Mouse (Mus musculus) midbrain, embryonic 10.5 days (tissue): Measurements from ENCODE around the gene Ice2. TPM values are rescaled to one million over a fixed set of nuclear protein-coding genes. Genes with fewer than 3 reads are reported as not detected.
A peak's percentile ranks its signal among the peaks of the same experiment; 100 is the strongest.

Experiments
- DNase-seq: peaks from one replicate; pipeline ENCODE4 v3.0.0-alpha.2; 2017; ENCODE audit warnings: low spot score
- H3K27ac ChIP-seq: fragments of 300-500 bp; sonication (generic); replicated peaks from 2 replicates; pipeline ENCODE4 v1.5.1; 2016; ENCODE audit warnings: mild to moderate bottlenecking
- H3K27me3 ChIP-seq: fragments of 300-500 bp; sonication (generic); 2 replicates; pipeline ENCODE4 v1.6.1; 2016; ENCODE audit warnings: low read depth, mild to moderate bottlenecking; ENCODE audit not compliant: poor library complexity, severe bottlenecking
- H3K36me3 ChIP-seq: fragments of 300-500 bp; sonication (generic); 2 replicates; pipeline ENCODE4 v1.6.1; 2016; ENCODE audit warnings: mild to moderate bottlenecking, moderate library complexity
- H3K4me1 ChIP-seq: fragments of 300-500 bp; sonication (generic); 2 replicates; pipeline ENCODE4 v1.6.1; 2016
- H3K4me3 ChIP-seq: fragments of 300-500 bp; sonication (generic); 2 replicates; pipeline ENCODE4 v1.5.1; 2016; ENCODE audit warnings: mild to moderate bottlenecking, moderate library complexity
- H3K9me3 ChIP-seq: fragments of 300-500 bp; sonication (generic); replicated peaks from 2 replicates; pipeline ENCODE4 v1.6.1; 2016; ENCODE audit warnings: mild to moderate bottlenecking
- WGBS: fragments of 180-500 bp; shearing (Covaris S2); methylation state at CpG from one replicate; pipeline ENCODE4 v1.1.7; 2016; 5-methylcytosine and 5-hydroxymethylcytosine counted together
- polyA plus RNA-seq: library from polyadenylated mRNA; unstranded; fragments of >200 nt; fragmentation: Nextera tagmentation; extraction: Ambion mirVana; gene quantifications from 2 replicates; pipeline ENCODE4 v1.2.1, GENCODE M21; 2016

Gene Ice2
- polyA plus RNA-seq, result 21.9 and 23.2 TPM in 2 replicates

DNA sequence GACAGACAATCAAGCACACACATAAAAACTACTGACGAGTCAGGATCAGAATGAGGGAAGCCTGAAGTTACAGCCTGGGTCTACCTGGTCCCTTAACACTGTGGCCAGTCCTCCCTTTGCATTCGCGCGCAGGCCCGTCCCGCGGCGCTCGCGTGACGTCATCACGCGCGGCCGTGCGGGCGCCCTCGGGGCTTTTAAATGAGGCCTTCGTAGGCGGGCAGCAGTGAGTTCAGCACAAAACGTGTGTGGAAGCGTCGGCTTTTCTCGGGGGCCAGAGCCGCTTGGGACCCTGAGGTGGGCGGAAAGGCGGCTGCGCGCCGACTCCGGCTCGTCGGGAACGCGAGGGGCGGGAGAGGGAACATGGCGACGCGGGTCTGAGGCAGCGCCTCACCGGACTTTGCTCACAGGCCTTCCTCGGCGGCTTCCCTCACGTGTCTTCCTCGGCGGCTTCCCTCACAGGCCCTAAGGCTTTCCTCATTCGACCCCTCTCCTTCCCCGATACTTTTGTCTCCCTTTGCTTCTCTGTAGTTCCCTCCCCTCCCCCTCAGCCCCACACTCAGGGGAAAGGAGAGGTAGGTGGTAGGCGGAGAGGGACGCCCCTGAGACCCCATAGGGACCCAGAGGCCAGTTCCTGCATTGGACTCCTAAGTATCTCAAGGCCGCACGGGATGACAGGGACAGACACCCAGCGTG lies at the start of gene Ice2:
Ice2 (plus strand) TSS at position 147 of the 693 bp plus-strand sequence.
- DNase-seq, result peak; percentile 80
- Histone ChIP-seq H3K9me3 (no peaks in the 10 kb centered on the region), H3K27ac (peak within 1 kb of the TSS; percentile 99), H3K4me3 (peak within 1 kb of the TSS; percentile 85), H3K36me3 (peaks cover 3% of the 10 kb centered on the region; the same call in 1 of the 2 replicates), H3K4me1 (peaks cover 17% of the 10 kb centered on the region), H3K27me3 (no peaks in the 10 kb centered on the region)
- WGBS, result under 1% methylated on average over 53 of the region's 53 CpGs

DNA sequence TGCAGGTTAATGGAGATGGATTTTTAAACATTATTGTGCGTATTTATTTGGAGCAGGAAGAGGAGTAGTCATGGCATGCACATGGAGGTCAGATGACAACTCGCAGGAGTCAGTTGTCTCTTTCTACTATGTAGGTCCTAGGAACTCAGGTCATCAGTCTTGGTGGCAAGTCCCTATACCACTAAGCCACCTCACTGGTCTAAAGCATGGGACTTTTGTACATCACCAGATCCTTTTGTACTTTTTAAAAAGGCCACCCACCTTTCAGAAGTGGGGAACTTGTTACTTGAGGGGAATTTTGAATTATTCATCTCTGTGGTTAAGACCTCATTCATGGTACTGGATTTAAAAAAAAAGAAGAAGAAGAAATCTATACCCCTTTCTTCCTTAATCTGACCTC lies 48.2 kb upstream of the Ice2 start:
- Histone ChIP-seq H3K36me3 (no peaks in the 10 kb centered on the region), H3K27ac (no peak overlapping the region), H3K27me3 (no peaks in the 10 kb centered on the region), H3K4me3 (no peak overlapping the region), H3K9me3 (no peaks in the 10 kb centered on the region), H3K4me1 (0 out of 2 replicates have a peak, but pooled peaks cover 5% of the 10 kb centered on the region)
- WGBS, result 91% methylated on average over 2 of the region's 2 CpGs
- no peak for DNase-seq

DNA sequence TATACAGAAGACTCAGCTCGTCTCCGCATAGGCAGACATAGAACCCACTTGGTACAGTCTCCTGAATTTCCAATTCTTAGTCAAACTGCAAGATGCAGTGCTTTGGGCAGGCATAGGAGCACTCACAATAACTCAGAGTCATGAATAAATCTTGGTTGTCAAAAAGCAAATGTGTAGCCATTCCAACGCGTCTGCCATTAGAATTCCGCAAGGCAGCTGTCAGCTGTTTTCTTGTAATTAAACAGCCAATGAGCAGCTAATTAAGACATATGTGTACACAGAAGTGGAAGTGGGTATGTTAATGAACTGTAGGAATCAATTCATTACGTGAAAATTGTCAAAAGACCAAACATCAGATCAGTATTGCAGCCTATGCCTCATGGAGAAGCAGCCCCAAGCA lies 43.5 kb upstream of the Ice2 start:
- DNase-seq, result no peak
- Histone ChIP-seq H3K36me3 (no peaks in the 10 kb centered on the region), H3K4me1 (peaks cover 9% of the 10 kb centered on the region), H3K9me3 (no peaks in the 10 kb centered on the region), H3K27ac (no peak overlapping the region), H3K27me3 (no peaks in the 10 kb centered on the region), H3K4me3 (no peak overlapping the region)
- WGBS, result 93% methylated on average over 6 of the region's 6 CpGs

DNA sequence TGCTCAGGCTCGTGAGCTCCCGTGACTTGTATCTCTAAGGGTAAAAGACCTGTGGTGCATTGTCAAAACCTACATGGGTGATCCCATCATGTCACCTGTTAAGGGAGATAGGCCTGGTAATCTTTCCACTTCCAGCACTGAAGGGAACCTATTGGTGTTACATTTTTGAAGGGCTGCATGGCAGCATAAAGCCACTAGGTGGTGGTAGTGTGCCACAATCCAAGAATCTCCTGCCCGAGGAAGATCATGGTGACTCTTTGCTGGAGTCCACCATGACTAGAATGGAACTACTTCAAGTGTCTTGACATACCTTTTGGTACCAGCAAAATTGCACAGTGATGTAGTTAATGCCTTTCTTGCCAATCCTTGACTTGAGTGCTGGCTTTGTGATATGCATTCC lies 39.9 kb upstream of the Ice2 start:
- H3K27ac ChIP-seq, result no peak overlapping the region
- H3K9me3 ChIP-seq, result no peaks in the 10 kb centered on the region
- DNase-seq, result peak; percentile 60
- no peaks in the 10 kb centered on the region for H3K27me3 ChIP-seq
- peaks cover 9% of the 10 kb centered on the region for H3K4me1 ChIP-seq
- H3K36me3 ChIP-seq, result no peaks in the 10 kb centered on the region
- 35% methylated on average over 3 of the region's 3 CpGs for WGBS
- H3K4me3 ChIP-seq, result no peak overlapping the region

DNA sequence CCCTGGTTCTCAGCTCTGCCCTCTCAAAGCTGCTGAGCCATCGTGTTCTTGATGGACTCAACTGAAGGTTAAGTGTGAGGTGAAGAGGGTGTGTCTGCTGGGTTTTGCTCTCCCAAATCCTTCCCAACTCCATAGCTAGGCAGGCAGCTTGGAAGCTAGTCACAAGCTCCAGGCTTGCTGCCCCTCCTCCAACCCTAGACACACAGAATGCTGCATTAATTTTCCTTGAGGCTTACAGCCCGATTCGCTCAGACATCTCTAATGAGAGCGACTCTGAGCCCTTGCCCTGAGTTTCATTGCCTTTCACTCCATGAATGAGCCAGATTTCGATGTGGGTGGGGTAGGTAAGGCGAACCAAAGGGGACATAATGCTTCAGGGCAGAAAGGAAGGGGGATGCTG lies 38.9 kb upstream of the Ice2 start:
- Histone ChIP-seq H3K27ac (peak overlapping the region; percentile 23; the same call in 1 of the 2 replicates), H3K4me3 (no peak overlapping the region), H3K9me3 (no peaks in the 10 kb centered on the region), H3K36me3 (no peaks in the 10 kb centered on the region), H3K4me1 (peaks cover 9% of the 10 kb centered on the region), H3K27me3 (no peaks in the 10 kb centered on the region)
- WGBS, result 85% methylated on average over 6 of the region's 6 CpGs
- DNase-seq, result no peak

DNA sequence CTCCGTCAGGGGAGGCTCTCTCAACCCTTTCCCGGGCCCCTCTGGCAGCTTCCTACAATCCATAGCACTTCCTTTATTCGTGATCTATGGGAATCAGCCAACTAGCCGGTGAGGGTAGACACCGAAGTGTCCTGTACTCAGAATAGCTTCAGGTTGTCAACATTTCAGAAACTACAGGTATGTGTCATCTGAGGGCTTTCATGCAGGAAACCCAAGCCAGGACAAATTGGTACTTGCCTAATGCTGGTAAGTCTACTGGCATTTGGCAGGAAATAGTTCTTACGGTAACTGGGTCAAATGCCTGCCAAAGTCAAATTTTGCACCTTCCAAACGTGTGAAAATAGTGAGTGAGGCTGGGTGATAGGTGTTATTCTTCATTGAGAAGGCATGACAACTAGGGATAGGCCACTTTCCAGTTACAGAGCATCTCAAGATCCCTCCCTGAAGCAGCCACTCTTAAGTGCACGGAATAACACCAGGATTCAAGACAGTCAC lies 35.7 kb upstream of the Ice2 start:
- Histone ChIP-seq H3K36me3 (no peaks in the 10 kb centered on the region), H3K4me3 (no peak overlapping the region), H3K4me1 (peaks cover 9% of the 10 kb centered on the region), H3K9me3 (no peaks in the 10 kb centered on the region), H3K27ac (no peak overlapping the region), H3K27me3 (no peaks in the 10 kb centered on the region)
- 91% methylated on average over 8 of the region's 8 CpGs for WGBS
- DNase-seq, result no peak

DNA sequence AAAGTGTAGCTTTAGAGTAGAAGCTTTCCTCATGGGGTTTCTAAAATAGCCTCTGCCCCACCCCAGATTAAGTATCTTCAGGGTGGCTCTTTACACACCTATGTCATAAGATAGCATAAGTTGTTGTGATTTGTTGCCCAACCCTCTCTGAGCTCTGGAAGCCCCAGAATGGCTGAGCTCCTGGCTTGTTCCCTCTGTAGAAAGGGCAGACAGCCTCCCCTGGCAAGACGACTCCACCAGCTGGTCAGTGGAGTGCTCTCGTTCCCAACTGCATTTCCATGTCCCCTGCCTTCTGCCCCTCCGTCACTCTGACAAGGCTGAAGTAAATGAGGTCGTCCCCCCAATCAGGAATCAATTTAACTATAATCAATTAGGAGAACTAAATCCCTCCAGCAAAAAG lies 34.9 kb upstream of the Ice2 start:
- Histone ChIP-seq H3K27ac (no peak overlapping the region), H3K36me3 (no peaks in the 10 kb centered on the region), H3K4me3 (no peak overlapping the region), H3K27me3 (no peaks in the 10 kb centered on the region), H3K9me3 (no peaks in the 10 kb centered on the region), H3K4me1 (peaks cover 9% of the 10 kb centered on the region)
- WGBS, result 66% methylated on average over 4 of the region's 4 CpGs
- DNase-seq, result no peak

DNA sequence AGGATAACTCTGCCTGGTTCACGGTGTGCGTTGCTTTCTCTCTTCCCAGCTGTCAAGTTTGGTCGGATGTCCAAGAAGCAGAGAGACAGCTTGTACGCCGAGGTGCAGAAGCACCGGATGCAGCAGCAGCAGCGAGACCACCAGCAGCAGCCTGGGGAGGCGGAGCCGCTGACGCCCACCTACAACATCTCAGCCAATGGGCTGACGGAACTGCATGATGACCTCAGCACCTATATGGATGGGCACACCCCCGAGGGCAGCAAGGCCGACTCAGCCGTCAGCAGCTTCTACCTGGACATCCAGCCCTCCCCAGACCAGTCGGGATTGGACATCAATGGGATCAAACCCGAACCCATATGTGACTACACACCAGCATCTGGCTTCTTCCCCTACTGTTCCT lies 33.6 kb upstream of the Ice2 start:
- Histone ChIP-seq H3K27me3 (no peaks in the 10 kb centered on the region), H3K27ac (no peak overlapping the region), H3K36me3 (no peaks in the 10 kb centered on the region), H3K4me3 (no peak overlapping the region), H3K9me3 (no peaks in the 10 kb centered on the region), H3K4me1 (peaks cover under 1% of the 10 kb centered on the region)
- WGBS, result 53% methylated on average over 16 of the region's 16 CpGs
- DNase-seq, result peak; percentile 15

DNA sequence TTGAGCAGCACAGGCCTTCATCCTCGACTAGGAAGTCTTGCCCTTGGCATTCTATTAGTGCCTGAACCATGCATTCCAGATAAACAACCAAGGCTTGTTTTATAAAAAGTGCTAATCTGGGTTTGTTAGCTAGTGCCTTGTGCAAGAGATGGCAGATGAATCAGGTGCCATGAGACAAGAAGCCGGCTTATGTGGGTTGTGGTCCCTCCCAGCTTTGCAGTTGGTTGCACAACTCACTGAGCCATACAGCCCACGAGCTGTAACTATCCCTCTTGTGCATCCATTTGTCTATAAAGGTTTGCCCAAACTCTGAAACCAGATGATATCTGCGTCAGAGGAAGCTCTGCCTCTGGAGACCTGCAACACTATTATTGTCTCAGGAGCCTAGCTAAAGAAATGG lies 30.7 kb upstream of the Ice2 start:
- H3K27me3 ChIP-seq, result no peaks in the 10 kb centered on the region
- 83% methylated on average over 4 of the region's 4 CpGs for WGBS
- H3K9me3 ChIP-seq, result no peaks in the 10 kb centered on the region
- no peak overlapping the region for H3K27ac ChIP-seq
- H3K36me3 ChIP-seq, result no peaks in the 10 kb centered on the region
- DNase-seq, result no peak
- no peak overlapping the region for H3K4me3 ChIP-seq
- H3K4me1 ChIP-seq, result no peaks in the 10 kb centered on the region

DNA sequence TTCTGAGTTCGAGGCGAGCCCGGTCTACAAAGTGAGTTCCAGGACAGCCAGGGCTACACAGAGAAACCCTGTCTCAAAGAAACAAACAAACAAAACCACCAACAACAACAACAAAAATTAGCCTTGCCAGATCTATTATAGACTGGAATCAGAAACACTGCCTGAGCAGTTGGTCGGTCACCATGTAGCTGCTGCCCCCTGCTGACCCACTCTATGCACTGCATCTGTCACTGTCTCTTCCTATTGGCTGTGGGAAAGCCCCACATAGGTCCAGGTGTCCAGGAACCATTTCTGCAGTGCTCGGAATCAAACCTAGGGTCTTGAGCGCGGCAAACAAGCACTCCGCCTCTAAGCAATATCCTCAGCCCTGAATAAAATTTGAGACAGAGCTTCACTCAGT lies 29.6 kb upstream of the Ice2 start:
- Histone ChIP-seq H3K27me3 (no peaks in the 10 kb centered on the region), H3K4me3 (no peak overlapping the region), H3K36me3 (no peaks in the 10 kb centered on the region), H3K27ac (no peak overlapping the region), H3K9me3 (no peaks in the 10 kb centered on the region), H3K4me1 (peaks cover 5% of the 10 kb centered on the region; the same call in 1 of the 2 replicates)
- 80% methylated on average over 8 of the region's 8 CpGs for WGBS
- DNase-seq, result peak; percentile 50

DNA sequence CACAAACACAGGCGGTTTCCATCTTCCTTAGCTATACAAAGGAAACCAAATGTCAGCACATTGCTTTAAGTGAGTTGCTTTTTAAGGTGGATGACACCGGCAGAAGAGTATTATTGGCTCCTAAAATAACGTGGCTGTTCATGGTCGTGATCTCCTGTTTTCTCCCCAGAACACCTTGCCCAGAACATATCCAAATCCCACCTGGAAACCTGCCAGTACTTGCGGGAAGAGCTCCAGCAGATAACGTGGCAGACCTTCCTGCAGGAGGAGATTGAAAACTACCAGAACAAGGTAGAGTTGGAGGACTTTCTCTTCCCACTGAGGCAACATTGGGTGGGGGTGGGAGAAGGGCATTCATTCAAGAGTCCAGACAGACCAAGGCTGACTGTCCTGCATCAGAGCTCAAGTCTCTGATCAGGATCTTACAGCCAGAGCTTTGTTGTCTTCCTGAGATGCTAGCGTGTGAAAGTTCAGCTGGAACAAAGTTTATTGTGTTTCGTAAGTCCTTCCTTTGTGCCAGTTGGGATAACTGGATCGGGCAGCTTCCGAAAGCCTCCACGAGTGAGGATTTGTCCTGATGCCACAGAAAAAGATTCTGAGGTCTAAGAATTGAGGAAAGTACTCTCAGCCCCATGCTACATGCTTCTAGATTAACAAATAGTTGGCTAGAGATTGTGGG lies 26.5 kb upstream of the Ice2 start:
- Histone ChIP-seq H3K27me3 (no peaks in the 10 kb centered on the region), H3K27ac (no peak overlapping the region), H3K9me3 (no peaks in the 10 kb centered on the region), H3K36me3 (no peaks in the 10 kb centered on the region), H3K4me1 (peaks cover 6% of the 10 kb centered on the region; the same call in 1 of the 2 replicates), H3K4me3 (no peak overlapping the region)
- no peak for DNase-seq
- WGBS, result 87% methylated on average over 11 of the region's 11 CpGs

DNA sequence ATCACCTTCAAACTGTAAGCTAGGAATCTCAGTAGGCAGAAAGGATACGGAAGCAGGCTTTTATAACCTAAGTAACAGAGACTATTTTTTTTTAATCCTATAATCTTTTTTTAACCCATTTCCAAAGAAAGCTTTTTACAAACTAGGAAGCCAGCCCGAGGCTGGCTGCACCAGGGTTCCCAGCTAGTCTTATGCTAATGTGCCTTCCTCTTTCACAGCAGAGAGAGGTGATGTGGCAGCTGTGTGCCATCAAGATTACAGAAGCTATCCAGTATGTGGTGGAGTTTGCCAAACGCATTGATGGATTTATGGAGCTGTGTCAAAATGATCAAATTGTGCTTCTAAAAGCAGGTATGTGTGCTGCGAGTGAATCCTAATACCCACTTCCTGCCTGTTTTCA lies 24.8 kb upstream of the Ice2 start:
- Histone ChIP-seq H3K4me1 (peaks cover 6% of the 10 kb centered on the region; the same call in 1 of the 2 replicates), H3K4me3 (no peak overlapping the region), H3K9me3 (no peaks in the 10 kb centered on the region), H3K27me3 (no peaks in the 10 kb centered on the region), H3K27ac (no peak overlapping the region), H3K36me3 (peaks cover 5% of the 10 kb centered on the region)
- no peak for DNase-seq
- 44% methylated on average over 4 of the region's 4 CpGs for WGBS

DNA sequence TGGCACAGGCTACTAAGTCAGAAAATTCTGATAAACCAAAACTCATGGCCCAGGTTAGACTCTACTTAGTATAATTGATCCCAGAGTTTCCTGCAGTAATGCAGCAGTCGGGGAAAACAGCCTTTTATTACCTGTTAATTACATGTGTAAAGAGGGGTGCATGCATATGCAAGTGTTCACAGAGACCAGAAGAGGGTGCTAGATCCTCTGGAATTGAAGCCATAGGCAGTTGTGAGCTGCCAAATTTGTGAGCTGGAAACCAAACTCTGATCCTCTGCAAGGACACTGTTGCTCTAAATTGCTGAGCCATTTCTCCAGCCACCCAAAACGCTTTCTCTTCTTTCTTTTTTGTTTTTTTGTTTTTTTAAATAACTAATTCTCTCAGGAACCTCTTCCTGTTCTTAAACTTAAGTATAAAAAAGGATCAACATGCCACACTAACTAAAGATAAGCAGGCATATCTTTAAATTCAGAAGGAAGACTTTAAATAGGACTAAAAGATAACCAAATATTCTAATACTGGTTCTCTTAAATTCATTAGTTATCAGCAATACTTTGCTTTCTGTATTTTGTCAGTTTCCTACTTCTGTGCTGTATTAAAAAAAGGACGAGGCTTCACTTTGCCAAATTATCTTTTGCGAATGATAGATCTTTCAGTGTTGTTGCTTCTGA lies 20.6 kb upstream of the Ice2 start:
- Histone ChIP-seq H3K4me1 (peaks cover 6% of the 10 kb centered on the region; the same call in 1 of the 2 replicates), H3K27ac (no peak overlapping the region), H3K27me3 (no peaks in the 10 kb centered on the region), H3K4me3 (no peak overlapping the region), H3K9me3 (no peaks in the 10 kb centered on the region), H3K36me3 (peaks cover 5% of the 10 kb centered on the region)
- no peak for DNase-seq
- 84% methylated on average over 4 of the region's 4 CpGs for WGBS
